Mouse (Mus musculus): ENCODE measurements at regions not wholly inside any gene's neighbourhood (a gene's known extent, or its start where the extent isn't known, plus 50 kb on each side); places are given as distances from the start of the nearest gene placed in this dataset.

DNA sequence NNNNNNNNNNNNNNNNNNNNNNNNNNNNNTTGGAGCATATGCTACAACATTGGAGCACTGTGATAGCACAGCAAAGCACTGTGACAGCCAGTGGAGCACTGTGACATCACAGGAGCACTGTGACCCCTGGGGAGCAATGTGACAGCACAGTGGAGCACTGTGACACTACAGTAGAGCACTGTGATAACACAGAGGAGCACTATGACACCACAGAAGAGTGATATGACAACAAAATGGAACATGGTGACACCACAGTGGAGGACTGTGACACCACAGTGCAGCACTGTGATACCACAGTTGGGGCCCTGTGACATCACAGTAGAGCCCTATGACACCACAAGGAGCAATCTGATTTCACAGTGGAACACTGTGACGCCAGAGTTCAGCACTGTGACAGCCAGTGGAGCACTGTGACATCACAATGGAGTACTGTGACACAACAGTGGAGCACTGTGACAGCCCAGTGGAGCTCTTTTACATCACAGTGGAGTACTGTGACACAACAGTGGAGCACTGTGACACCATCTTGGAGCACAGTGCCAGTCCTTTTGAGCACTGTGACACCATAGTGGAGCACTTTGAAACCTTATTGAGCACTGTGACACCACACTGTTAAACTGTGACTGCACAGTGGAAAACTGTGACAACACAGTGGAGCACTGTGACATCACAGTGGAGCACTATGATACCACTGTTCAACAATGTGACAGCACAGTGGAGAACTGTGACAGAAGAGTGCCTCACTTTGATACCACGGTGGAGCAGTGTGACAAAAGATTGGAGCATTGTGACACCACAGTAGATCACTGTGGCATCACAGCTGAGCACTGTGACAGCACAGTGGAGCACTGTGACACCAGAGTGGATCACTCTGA lies 116.9 kb upstream of the Vmn1r2 start:
- Histone ChIP-seq H3K27ac (no peak overlapping the region), H3K4me2 (ENCODE audit: low read depth) (no peak overlapping the region), H3K9me3 (ENCODE audit: control insufficient read depth, low read length) (no peaks in the 10 kb centered on the region; the same call in 1 of the 2 replicates), H3K4me1 (replicated peaks; ENCODE audit: control insufficient read depth in 2 of 2, insufficient read depth in 2 of 2, low read length in 1 of 2) (no peaks in the 10 kb centered on the region), H3K9ac (replicated peaks) (no peak overlapping the region), H3K27me3 (ENCODE audit: control insufficient read depth, insufficient read depth, low read length) (no peaks in the 10 kb centered on the region), H3K36me3 (replicated peaks; ENCODE audit: control insufficient read depth, insufficient read depth, low read depth) (no peaks in the 10 kb centered on the region), H3K4me3 (ENCODE audit: insufficient read depth in 1 of 2, low read depth in 2 of 2, low read length in 2 of 2) (no peak overlapping the region)
- ATAC-seq (ENCODE audit: insufficient read depth) (peak; percentile 34), DNase-seq (ENCODE audit: low read depth in 3 of 3, low spot score in 3 of 3) (no peak)
- WGBS (ENCODE audit: insufficient replicate concordance), result 32% methylated on average over 2 of the region's 2 CpGs
- no peak for TF ChIP-seq CTCF (IDR thresholded peaks at IDR 0.05; ENCODE audit: low read depth)
- TF ChIP-seq EP300 (IDR thresholded peaks at IDR 0.05; ENCODE audit: low read depth), result no peak

DNA sequence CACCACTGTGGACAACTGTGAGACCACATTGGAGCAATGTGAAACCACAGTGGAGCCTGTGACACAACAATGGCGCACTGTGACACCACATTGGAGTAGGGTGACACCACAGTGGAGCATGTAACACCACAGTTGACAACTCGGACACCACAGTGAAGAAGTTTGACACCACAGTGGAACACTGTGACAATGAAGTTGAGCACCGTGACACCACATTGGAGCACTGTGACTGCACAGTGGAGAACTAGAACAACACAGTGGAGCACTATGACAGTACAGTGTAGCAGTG lies 116.3 kb upstream of the Vmn1r2 start:
- WGBS (ENCODE audit: insufficient replicate concordance), result 41% methylated on average over 3 of the region's 3 CpGs
- Histone ChIP-seq H3K4me1 (replicated peaks; ENCODE audit: control insufficient read depth in 2 of 2, insufficient read depth in 2 of 2, low read length in 1 of 2) (no peaks in the 10 kb centered on the region), H3K4me2 (ENCODE audit: low read depth) (no peak overlapping the region), H3K9ac (replicated peaks) (no peak overlapping the region), H3K36me3 (replicated peaks; ENCODE audit: control insufficient read depth, insufficient read depth, low read depth) (no peaks in the 10 kb centered on the region), H3K27me3 (ENCODE audit: control insufficient read depth, insufficient read depth, low read length) (no peaks in the 10 kb centered on the region), H3K9me3 (ENCODE audit: control insufficient read depth, low read length) (no peaks in the 10 kb centered on the region; the same call in 1 of the 2 replicates), H3K4me3 (ENCODE audit: insufficient read depth in 1 of 2, low read depth in 2 of 2, low read length in 2 of 2) (no peak overlapping the region), H3K27ac (no peak overlapping the region)
- TF ChIP-seq CTCF (IDR thresholded peaks at IDR 0.05; ENCODE audit: low read depth), result no peak
- no peak for TF ChIP-seq EP300 (IDR thresholded peaks at IDR 0.05; ENCODE audit: low read depth)
- ATAC-seq (ENCODE audit: insufficient read depth) (no peak), DNase-seq (ENCODE audit: low read depth in 3 of 3, low spot score in 3 of 3) (no peak)

DNA sequence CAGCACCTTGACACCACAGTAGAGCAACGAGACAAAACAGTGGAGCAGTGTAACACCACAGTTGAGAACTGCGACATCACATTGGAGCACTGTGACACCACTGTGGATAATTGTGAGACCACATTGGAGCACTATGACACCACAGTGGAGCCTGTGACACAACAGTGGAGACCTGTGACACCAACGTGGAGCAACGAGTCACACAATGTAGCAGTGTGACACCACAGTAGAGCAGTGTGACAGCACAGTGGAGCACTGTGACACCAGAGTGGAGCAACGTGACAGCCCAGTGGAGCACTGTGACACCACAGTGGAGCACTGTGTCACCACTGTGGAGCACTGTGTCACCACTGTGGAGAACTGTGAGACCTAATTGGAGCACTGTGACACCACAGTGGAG lies 115.9 kb upstream of the Vmn1r2 start:
- H3K27me3 ChIP-seq (ENCODE audit: control insufficient read depth, insufficient read depth, low read length), result no peaks in the 10 kb centered on the region
- H3K36me3 ChIP-seq (replicated peaks; ENCODE audit: control insufficient read depth, insufficient read depth, low read depth), result no peaks in the 10 kb centered on the region
- no peak for DNase-seq (ENCODE audit: low read depth in 3 of 3, low spot score in 3 of 3)
- ATAC-seq (ENCODE audit: insufficient read depth), result 0 out of 2 replicates have a peak, but pooled peaks have one; percentile 2
- H3K9ac ChIP-seq (replicated peaks), result no peak overlapping the region
- no peak overlapping the region for H3K4me3 ChIP-seq (ENCODE audit: insufficient read depth in 1 of 2, low read depth in 2 of 2, low read length in 2 of 2)
- no peak overlapping the region for H3K4me2 ChIP-seq (ENCODE audit: low read depth)
- no peak overlapping the region for H3K27ac ChIP-seq
- TF ChIP-seq CTCF (IDR thresholded peaks at IDR 0.05; ENCODE audit: low read depth) (no peak), EP300 (IDR thresholded peaks at IDR 0.05; ENCODE audit: low read depth) (no peak)
- no peaks in the 10 kb centered on the region for H3K4me1 ChIP-seq (replicated peaks; ENCODE audit: control insufficient read depth in 2 of 2, insufficient read depth in 2 of 2, low read length in 1 of 2)
- peaks cover 2% of the 10 kb centered on the region for H3K9me3 ChIP-seq (ENCODE audit: control insufficient read depth, low read length)
- 45% methylated on average over 5 of the region's 5 CpGs for WGBS (ENCODE audit: insufficient replicate concordance)

DNA sequence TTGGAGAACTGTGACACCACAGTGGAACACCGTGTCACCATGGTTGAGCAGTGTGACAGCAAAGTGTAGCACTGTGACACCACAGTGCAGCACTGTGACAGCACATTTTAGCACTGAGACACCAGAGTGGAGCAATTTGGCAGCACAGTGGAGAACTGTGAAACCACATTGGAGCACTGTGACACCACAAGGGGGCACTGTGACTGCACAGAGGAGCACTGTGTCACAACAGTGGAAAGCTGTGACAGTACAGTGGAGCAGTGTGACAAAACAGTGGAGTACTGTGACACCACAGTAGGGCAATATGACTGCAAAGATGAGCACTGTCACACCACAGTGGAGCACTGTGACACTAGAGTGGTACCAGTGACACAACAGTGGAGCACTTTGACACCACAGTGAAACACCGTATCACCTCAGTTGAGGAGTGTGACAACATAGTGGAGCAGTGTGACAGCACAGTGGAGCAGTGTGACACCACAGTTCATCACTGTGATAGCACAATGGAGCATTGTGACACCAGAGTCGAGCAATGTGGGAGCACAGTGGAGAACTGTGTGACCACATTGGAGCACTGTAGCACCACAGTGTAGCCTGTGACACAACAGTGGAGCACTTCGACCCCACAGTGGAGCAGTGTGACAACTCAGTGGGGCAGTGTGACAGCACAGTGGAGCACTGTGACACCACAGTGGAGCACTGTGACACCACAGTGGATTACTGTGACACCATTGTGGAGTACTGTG lies 114.6 kb upstream of the Vmn1r2 start:
- Histone ChIP-seq H3K4me2 (ENCODE audit: low read depth) (no peak overlapping the region), H3K27me3 (ENCODE audit: control insufficient read depth, insufficient read depth, low read length) (no peaks in the 10 kb centered on the region), H3K9me3 (ENCODE audit: control insufficient read depth, low read length) (peaks cover 2% of the 10 kb centered on the region), H3K36me3 (replicated peaks; ENCODE audit: control insufficient read depth, insufficient read depth, low read depth) (no peaks in the 10 kb centered on the region), H3K27ac (no peak overlapping the region), H3K4me3 (ENCODE audit: insufficient read depth in 1 of 2, low read depth in 2 of 2, low read length in 2 of 2) (no peak overlapping the region), H3K9ac (replicated peaks) (no peak overlapping the region), H3K4me1 (replicated peaks; ENCODE audit: control insufficient read depth in 2 of 2, insufficient read depth in 2 of 2, low read length in 1 of 2) (no peaks in the 10 kb centered on the region)
- TF ChIP-seq CTCF (IDR thresholded peaks at IDR 0.05; ENCODE audit: low read depth) (peak; percentile 61), EP300 (IDR thresholded peaks at IDR 0.05; ENCODE audit: low read depth) (no peak)
- ATAC-seq (ENCODE audit: insufficient read depth), result peak; percentile 12; the same call in 1 of the 2 replicates
- WGBS (ENCODE audit: insufficient replicate concordance), result 54% methylated on average over 4 of the region's 4 CpGs
- DNase-seq (ENCODE audit: low read depth in 3 of 3, low spot score in 3 of 3), result no peak

- H3K27ac ChIP-seq, result no peak overlapping the region
- no peak overlapping the region for H3K4me2 ChIP-seq (ENCODE audit: low read depth)
- 42% methylated on average over 4 of the region's 4 CpGs for WGBS (ENCODE audit: insufficient replicate concordance)
- H3K9me3 ChIP-seq (ENCODE audit: control insufficient read depth, low read length), result peaks cover 2% of the 10 kb centered on the region
- TF ChIP-seq CTCF (IDR thresholded peaks at IDR 0.05; ENCODE audit: low read depth), result no peak
- no peak for TF ChIP-seq EP300 (IDR thresholded peaks at IDR 0.05; ENCODE audit: low read depth)
- no peak overlapping the region for H3K9ac ChIP-seq (replicated peaks)
- no peaks in the 10 kb centered on the region for H3K4me1 ChIP-seq (replicated peaks; ENCODE audit: control insufficient read depth in 2 of 2, insufficient read depth in 2 of 2, low read length in 1 of 2)
- DNase-seq (ENCODE audit: low read depth in 3 of 3, low spot score in 3 of 3) (no peak), ATAC-seq (ENCODE audit: insufficient read depth) (0 out of 2 replicates have a peak, but pooled peaks have one; percentile 7)
- H3K27me3 ChIP-seq (ENCODE audit: control insufficient read depth, insufficient read depth, low read length), result no peaks in the 10 kb centered on the region
- no peak overlapping the region for H3K4me3 ChIP-seq (ENCODE audit: insufficient read depth in 1 of 2, low read depth in 2 of 2, low read length in 2 of 2)
- no peaks in the 10 kb centered on the region for H3K36me3 ChIP-seq (replicated peaks; ENCODE audit: control insufficient read depth, insufficient read depth, low read depth)
Observed at GRCm38 (mm10) chr4:3053060-3053406, 114.1 kb upstream of the Vmn1r2 start.
